34 mouse cellular contexts compared by ENCODE assay signal in the genomic region with DNA sequence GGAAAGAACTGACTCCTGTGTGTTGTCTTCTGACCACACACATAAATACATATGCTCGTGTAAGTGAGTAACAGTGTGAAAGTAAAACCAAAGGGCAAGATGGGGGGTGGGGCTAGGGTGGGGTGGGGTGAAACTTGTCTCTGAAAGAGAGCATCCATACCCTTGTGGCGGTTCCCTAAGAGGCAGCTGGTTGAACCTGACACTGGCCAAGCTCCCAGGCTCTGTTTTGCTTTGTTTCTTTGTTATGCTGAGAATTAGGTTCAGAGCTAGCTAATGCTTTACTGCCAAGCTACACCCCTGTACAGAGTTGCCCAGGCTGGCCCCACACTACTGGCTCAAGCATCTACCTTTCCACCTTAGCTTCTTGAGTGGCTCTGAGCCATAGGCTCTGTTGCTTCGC. TPM values are rescaled to one million over a fixed set of nuclear protein-coding genes. Genes with fewer than 3 reads are reported as not detected.
A peak's percentile ranks its signal among the peaks of the same experiment; 100 is the strongest.
DNase-seq lines count a peak whose midpoint lies in the region; ATAC-seq and TF ChIP-seq lines count a peak whose summit lies in the region.
"Had no signal": no experiment of that assay in that cellular context is flagged by ENCODE, and none has a peak within 500 bp of the region (broad histone marks: within the 10 kb centered on the region; RNA-seq: fewer than 3 reads in every experiment).

No protein-coding gene starts in this region.

- H3K4me3 ChIP-seq in gastrocnemius, adult 2 months: no peak overlapping the region
- no peak overlapping the region for H3K4me3 ChIP-seq in ES-Bruce4 (ENCODE audit: low read depth, low read length)
- H3K4me3 ChIP-seq: embryonic facial prominence, embryonic 10.5 days; embryonic facial prominence, embryonic 13.5 days; erythroblast, embryonic 14.5 days; forebrain, embryonic 12.5 days; forebrain, embryonic 15.5 days; heart, adult 2 months; hindbrain, embryonic 12.5 days; hindbrain, embryonic 15.5 days; intestine, embryonic 15.5 days had no signal

- 0 out of 2 replicates have a peak, but pooled peaks have one; percentile 30 for TF ChIP-seq EP300 in ES-Bruce4 (IDR thresholded peaks at IDR 0.05; ENCODE audit: insufficient read depth, low read depth, low read length)

- H3K27me3 ChIP-seq in ES-Bruce4 (ENCODE audit: control insufficient read depth, insufficient read depth, low read length, poor library complexity, severe bottlenecking): no peaks in the 10 kb centered on the region
- H3K27me3 ChIP-seq: embryonic facial prominence, embryonic 13.5 days; forebrain, embryonic 12.5 days; forebrain, embryonic 15.5 days; hindbrain, embryonic 12.5 days; hindbrain, embryonic 15.5 days; intestine, embryonic 15.5 days had no signal

- TF ChIP-seq CTCF in gastrocnemius, adult 2 months (IDR thresholded peaks at IDR 0.05): no peak
- no peak for TF ChIP-seq CTCF in ES-Bruce4 (IDR thresholded peaks at IDR 0.05; ENCODE audit: low read depth, low read length)

- H3K36me3 ChIP-seq in ES-Bruce4 (ENCODE audit: control insufficient read depth, insufficient read depth, low read length, poor library complexity, severe bottlenecking): no peaks in the 10 kb centered on the region
- H3K36me3 ChIP-seq: embryonic facial prominence, embryonic 10.5 days; embryonic facial prominence, embryonic 13.5 days; forebrain, embryonic 12.5 days; forebrain, embryonic 15.5 days; hindbrain, embryonic 12.5 days; hindbrain, embryonic 15.5 days; intestine, embryonic 15.5 days had no signal

- no peak for ATAC-seq in cerebellum, adult (ENCODE audit: insufficient number of reproducible peaks, low FRiP score, low TSS enrichment)
- ATAC-seq: forebrain, embryonic 15.5 days; intestine, embryonic 15.5 days had no signal

- intact Hi-C loops in gastrocnemius, adult 2 months (cut with DNase I): no loop called here

- peak; percentile 3 for DNase-seq in gastrocnemius, adult 2 months
- no peak for DNase-seq in gastrocnemius, adult 8-10 months (ENCODE audit: low spot score in 2 of 2)
- DNase-seq in R1 (ENCODE audit: low read depth, low spot score): peak; percentile 64
- peak; percentile 2 for DNase-seq in naive thymus-derived CD4-positive, alpha-beta T cell, adult 2 months (ENCODE audit: low read depth)
- no peak for DNase-seq in urinary bladder, adult 2 months (ENCODE audit: low spot score)
- DNase-seq: adrenal gland, adult 2 months; adrenal gland, postnatal 14 days; cerebellum, adult 11-12 months; cerebellum, adult 8-10 months; cerebellum, postnatal 10 days; cerebellum, postnatal 36 days; embryo, embryonic 11 days; gastrocnemius, postnatal 25 days; heart, adult 2 months; kidney, adult 11 months had no signal

- 0 out of 2 replicates have a peak, but pooled peaks cover 3% of the 10 kb centered on the region for H3K9me3 ChIP-seq in ES-Bruce4 (replicated peaks; ENCODE audit: control insufficient read depth, insufficient read depth, low read length, poor library complexity, severe bottlenecking)
- H3K9me3 ChIP-seq: forebrain, embryonic 12.5 days; forebrain, embryonic 15.5 days; hindbrain, embryonic 12.5 days; hindbrain, embryonic 15.5 days; intestine, embryonic 15.5 days had no signal

- no peak for TF ChIP-seq POLR2A in ES-Bruce4 (IDR thresholded peaks at IDR 0.05; ENCODE audit: insufficient read depth, low read length)

- H3K27ac ChIP-seq in gastrocnemius, adult 2 months: no peak overlapping the region
- peak overlapping the region; percentile 35 for H3K27ac ChIP-seq in ES-Bruce4 (ENCODE audit: insufficient read depth, low read length)
- H3K27ac ChIP-seq: embryonic facial prominence, embryonic 10.5 days; embryonic facial prominence, embryonic 13.5 days; forebrain, embryonic 12.5 days; forebrain, embryonic 15.5 days; heart, adult 2 months; hindbrain, embryonic 12.5 days; hindbrain, embryonic 15.5 days; intestine, embryonic 15.5 days had no signal

- peaks cover 2% of the 10 kb centered on the region for H3K4me1 ChIP-seq in ES-Bruce4 (ENCODE audit: control insufficient read depth, insufficient read depth, low read length)
- H3K4me1 ChIP-seq: embryonic facial prominence, embryonic 13.5 days; forebrain, embryonic 12.5 days; forebrain, embryonic 15.5 days; hindbrain, embryonic 12.5 days; hindbrain, embryonic 15.5 days; intestine, embryonic 15.5 days had no signal

- H3K9ac ChIP-seq in ES-Bruce4 (ENCODE audit: low read depth, poor library complexity, severe bottlenecking): no peak overlapping the region
- H3K9ac ChIP-seq: embryonic facial prominence, embryonic 13.5 days; forebrain, embryonic 12.5 days; forebrain, embryonic 15.5 days; hindbrain, embryonic 12.5 days; hindbrain, embryonic 15.5 days; intestine, embryonic 15.5 days had no signal

RNA-seq across cellular contexts. Expression of a gene that starts 16.9 kb away (rescaled TPM):
- total RNA-seq in gastrocnemius, adult 2 months (2021): 100 to 1,000 TPM; 106 to 153 TPM
- total RNA-seq in gastrocnemius, adult 8-10 months (2022): 100 to 1,000 TPM in 1 of 4 experiments, 10 to 100 TPM in 3; 39.2 to 148 (median 53.2) TPM
- 60.2 and 67.1 TPM in 2 replicates for polyA plus RNA-seq in ES-Bruce4 (2011; ENCODE audit: insufficient read depth, insufficient read length, low read depth, missing spikeins)
- 13.5 and 22.6 TPM in 2 replicates for polyA plus RNA-seq in urinary bladder, adult 2 months (2012; rRNA removed)

RNA-seq across cellular contexts. Expression of a gene that starts 30.1 kb away (rescaled TPM):
- not detected for total RNA-seq in gastrocnemius, adult 2 months (2021)
- total RNA-seq in gastrocnemius, adult 8-10 months (2022): not detected
- polyA plus RNA-seq in ES-Bruce4 (2011; ENCODE audit: insufficient read depth, insufficient read length, low read depth, missing spikeins): not detected in 2 replicates
- polyA plus RNA-seq in urinary bladder, adult 2 months (2012; rRNA removed): not detected in 2 replicates
- total RNA-seq: adrenal gland, adult 2 months; adrenal gland, postnatal 14 days; gastrocnemius, adult 18-20 months; gastrocnemius, postnatal 25 days; heart, adult 2 months; heart, postnatal 25 days; hematopoietic stem cell, adult 5-6 weeks; MEL had no signal
- polyA plus RNA-seq: adrenal gland, adult 2 months; cortical plate, adult 2 months; embryonic facial prominence, embryonic 10.5 days; embryonic facial prominence, embryonic 13.5 days; erythroblast, embryonic 14.5 days; forebrain, embryonic 12.5 days; forebrain, embryonic 15.5 days; heart, embryonic 11.5 days; heart, embryonic 14.5 days; heart, postnatal 0 days; hindbrain, embryonic 12.5 days; hindbrain, embryonic 15.5 days; intestine, embryonic 15.5 days had no signal

RNA-seq across cellular contexts. Expression of a gene that starts 48.7 kb away (rescaled TPM):
- not detected for total RNA-seq in gastrocnemius, adult 2 months (2021)
- total RNA-seq in gastrocnemius, adult 8-10 months (2022): not detected
- not detected in 2 replicates for polyA plus RNA-seq in ES-Bruce4 (2011; ENCODE audit: insufficient read depth, insufficient read length, low read depth, missing spikeins)
- polyA plus RNA-seq in urinary bladder, adult 2 months (2012; rRNA removed): not detected in 2 replicates
- total RNA-seq: adrenal gland, adult 2 months; adrenal gland, postnatal 14 days; adrenal gland, postnatal 4 days; gastrocnemius, adult 18-20 months; gastrocnemius, postnatal 25 days; heart, adult 2 months; heart, postnatal 25 days; hematopoietic stem cell, adult 5-6 weeks; MEL had no signal
- polyA plus RNA-seq: adrenal gland, adult 2 months; cortical plate, adult 2 months; embryonic facial prominence, embryonic 10.5 days; embryonic facial prominence, embryonic 13.5 days; erythroblast, embryonic 14.5 days; forebrain, embryonic 12.5 days; forebrain, embryonic 15.5 days; heart, adult 2 months; heart, embryonic 11.5 days; heart, embryonic 14.5 days; heart, postnatal 0 days; hindbrain, embryonic 12.5 days; hindbrain, embryonic 15.5 days; intestine, embryonic 15.5 days had no signal

Comparison
In these comparisons a context has a peak if more than half of its experiments do, and no peak if none do; other contexts are left out.
1. DNase-seq: peak in gastrocnemius, adult 2 months (single experiment), R1 (single experiment) and naive thymus-derived CD4-positive, alpha-beta T cell, adult 2 months (single experiment); none in gastrocnemius, adult 8-10 months (0 of 2) and urinary bladder, adult 2 months (single experiment).